Mouse (Mus musculus): Measurements from ENCODE around the gene Rabl3.

GRCm38 (mm10) chr16:37520190-37521040 lies 19.3 kb upstream of the Rabl3 start:
- TF ChIP-seq CTCF (IDR thresholded peaks at IDR 0.05; ENCODE audit: low read depth, low read length), result no peak
- no peak for TF ChIP-seq POLR2A (IDR thresholded peaks at IDR 0.05; ENCODE audit: borderline replicate concordance, low read depth, low read length)
